Mouse (Mus musculus) midbrain, embryonic 16.5 days (tissue): ENCODE results near the gene Mrpl44. TPM values are rescaled to one million over a fixed set of nuclear protein-coding genes. Genes with fewer than 3 reads are reported as not detected.
A peak's percentile ranks its signal among the peaks of the same experiment; 100 is the strongest.

Source experiments
- ATAC-seq: fragments of 200-750 bp; cut with Nextera tagmentation; 2 replicates; pipeline ENCODE4 v1.8.0; 2017; ENCODE audit warnings: moderate TSS enrichment
- H3K27ac ChIP-seq: fragments of 300-500 bp; sonication (generic); 2 replicates; pipeline ENCODE4 v1.5.1; 2014; ENCODE audit warnings: mild to moderate bottlenecking, low read length, mixed read lengths
- H3K27me3 ChIP-seq: fragments of 300-500 bp; sonication (generic); 2 replicates; pipeline ENCODE4 v1.6.1; 2014; ENCODE audit warnings: low read depth, low read length, mixed read lengths; ENCODE audit not compliant: control insufficient read depth, insufficient read depth
- H3K36me3 ChIP-seq: fragments of 300-500 bp; sonication (generic); 2 replicates; pipeline ENCODE4 v1.6.1; 2014; ENCODE audit warnings: mild to moderate bottlenecking, low read length, moderate library complexity, mixed read lengths; ENCODE audit not compliant: control insufficient read depth, insufficient read depth
- H3K4me1 ChIP-seq: fragments of 300-500 bp; sonication (generic); 2 replicates; pipeline ENCODE4 v1.6.1; 2014; ENCODE audit warnings: mild to moderate bottlenecking, low read length, mixed read lengths; ENCODE audit not compliant: control insufficient read depth, insufficient read depth
- H3K4me2 ChIP-seq: fragments of 300-500 bp; sonication (generic); 2 replicates; pipeline ENCODE4 v1.6.1; 2014; ENCODE audit warnings: mild to moderate bottlenecking, low read length, mixed read lengths
- H3K4me3 ChIP-seq: fragments of 300-500 bp; sonication (generic); 2 replicates; pipeline ENCODE4 v1.5.1; 2014; ENCODE audit warnings: low read depth, mild to moderate bottlenecking, low read length, moderate library complexity, mixed read lengths
- H3K9ac ChIP-seq: fragments of 300-500 bp; sonication (generic); 2 replicates; pipeline ENCODE4 v1.6.1; 2014; ENCODE audit warnings: low read depth, low read length, mixed read lengths
- H3K9me3 ChIP-seq: fragments of 300-500 bp; sonication (generic); replicated peaks from 2 replicates; pipeline ENCODE4 v1.6.1; 2014; ENCODE audit warnings: mild to moderate bottlenecking, low read length, mixed read lengths; ENCODE audit not compliant: control insufficient read depth, poor library complexity, severe bottlenecking
- WGBS: fragments of 180-500 bp; shearing (Covaris S2); extraction: QIAGEN DNeasy Blood & Tissue Kit; methylation state at CpG from one replicate; pipeline ENCODE4 v1.1.7; 2014; 5-methylcytosine and 5-hydroxymethylcytosine counted together
- polyA plus RNA-seq: library from polyadenylated mRNA; unstranded; fragments of >200 nt; fragmentation: Nextera tagmentation; extraction: Ambion mirVana; gene quantifications from 2 replicates; pipeline ENCODE4 v1.2.1, GENCODE M21; 2015

The Mrpl44 gene
- polyA plus RNA-seq, 1 experiment from 2014 or later = 42.9 TPM

DNA sequence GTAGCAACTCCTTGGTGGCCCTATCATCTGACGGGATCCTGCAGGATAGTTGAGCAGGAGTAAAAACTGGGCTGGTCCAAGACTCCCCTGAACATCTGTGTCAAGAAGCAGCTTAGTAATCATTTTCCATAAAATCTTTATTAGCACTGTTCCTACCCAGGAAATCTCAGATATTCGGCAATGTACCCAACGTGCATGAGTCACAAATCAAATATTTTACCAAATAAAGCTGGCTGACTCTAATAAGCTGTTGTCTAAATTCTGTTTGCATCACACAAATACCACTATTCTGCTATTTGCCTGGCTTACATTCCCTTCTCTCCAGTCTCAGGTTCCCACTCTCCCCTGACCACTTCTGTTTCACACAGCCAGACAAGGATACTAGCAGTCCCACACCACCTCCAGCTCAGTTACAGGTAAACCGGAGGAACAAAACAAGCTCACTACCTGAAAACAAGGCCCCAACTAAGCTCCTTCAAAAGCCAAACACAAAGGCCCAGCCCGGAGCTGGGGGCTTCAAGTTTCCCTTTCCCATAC, 16.3 kb upstream of the Mrpl44 start:
- Histone ChIP-seq H3K9me3 (no peaks in the 10 kb centered on the region), H3K4me1 (peaks cover 34% of the 10 kb centered on the region), H3K9ac (peak overlapping the region; percentile 45), H3K36me3 (no peaks in the 10 kb centered on the region), H3K4me2 (peak overlapping the region; percentile 98), H3K4me3 (peak overlapping the region; percentile 24), H3K27ac (no peak overlapping the region), H3K27me3 (no peaks in the 10 kb centered on the region)
- WGBS = 63% methylated on average over 5 of the region's 5 CpGs
- no peak for ATAC-seq

DNA sequence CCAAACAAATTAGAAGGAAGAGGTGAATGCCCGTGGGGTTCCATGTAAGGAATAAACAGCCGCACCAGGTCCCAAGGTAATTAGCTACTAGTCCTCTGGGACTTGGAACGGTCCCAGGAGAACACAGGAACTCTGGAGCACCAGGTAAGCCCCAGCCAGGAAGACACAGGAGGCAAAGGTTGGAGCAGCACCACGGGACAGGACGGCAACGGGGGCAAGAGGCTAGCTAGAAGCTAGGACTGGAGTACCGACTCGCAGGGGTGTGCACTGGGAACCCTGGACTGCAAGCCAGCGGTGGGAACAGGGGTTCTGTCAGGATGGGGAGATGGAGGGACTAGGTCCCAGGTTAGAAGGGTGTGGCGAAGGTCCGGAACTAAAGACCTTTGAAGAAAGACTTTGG, 15.2 kb upstream of the Mrpl44 start:
- H3K27ac ChIP-seq = peak overlapping the region; percentile 60; the same call in 1 of the 2 replicates
- peak overlapping the region; percentile 98 for H3K4me2 ChIP-seq
- peaks cover 34% of the 10 kb centered on the region for H3K4me1 ChIP-seq
- peak; percentile 33 for ATAC-seq
- H3K27me3 ChIP-seq = no peaks in the 10 kb centered on the region
- H3K9ac ChIP-seq = peak overlapping the region; percentile 92
- no peaks in the 10 kb centered on the region for H3K9me3 ChIP-seq
- H3K4me3 ChIP-seq = peak overlapping the region; percentile 84
- WGBS = 13% methylated on average over 11 of the region's 11 CpGs
- no peaks in the 10 kb centered on the region for H3K36me3 ChIP-seq

DNA sequence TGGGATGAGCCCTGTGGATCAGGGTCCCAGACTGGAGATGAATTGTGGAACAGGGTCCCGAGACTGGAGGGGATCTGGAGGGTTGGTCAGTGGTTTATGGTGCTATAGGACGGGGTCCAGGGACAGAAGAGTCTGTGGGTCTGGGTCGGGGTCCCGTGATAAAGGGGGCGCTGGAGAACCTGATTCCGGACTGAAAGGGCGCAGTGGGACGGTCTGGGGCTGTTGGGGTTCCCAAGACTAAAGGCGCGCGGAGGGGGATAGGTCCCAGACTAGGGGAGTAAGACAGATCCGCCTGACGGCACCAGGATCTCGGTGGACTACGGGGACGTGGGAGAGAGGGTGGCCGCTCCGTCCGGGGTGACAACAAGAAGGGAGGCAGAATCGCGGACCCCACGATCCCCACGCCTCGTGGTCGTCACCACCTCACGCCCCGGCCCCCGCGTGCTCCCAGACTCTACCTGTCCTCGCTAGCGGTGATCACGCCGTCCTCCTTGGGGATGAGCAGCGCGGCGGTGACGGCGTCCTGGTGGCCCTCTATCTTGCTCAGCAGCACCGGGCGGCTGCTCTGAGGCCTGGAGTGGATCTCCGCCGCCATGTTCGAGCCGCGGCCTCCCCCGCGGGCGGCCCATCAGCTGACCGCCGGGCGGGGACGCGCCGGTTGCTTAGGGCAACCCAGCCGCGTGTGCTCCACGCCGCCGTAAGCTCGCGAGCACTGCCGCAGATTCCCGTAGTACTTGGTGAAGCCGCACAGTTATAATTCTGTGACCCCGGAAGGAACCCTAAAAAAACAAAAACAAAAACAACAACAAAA, 14.5 kb upstream of the Mrpl44 start:
- peak overlapping the region; percentile 98 for H3K4me2 ChIP-seq
- H3K9ac ChIP-seq = peak overlapping the region; percentile 92
- H3K36me3 ChIP-seq = no peaks in the 10 kb centered on the region
- peak; percentile 97 for ATAC-seq
- H3K9me3 ChIP-seq = no peaks in the 10 kb centered on the region
- peak overlapping the region; percentile 84 for H3K4me3 ChIP-seq
- H3K27ac ChIP-seq = peak overlapping the region; percentile 60
- H3K4me1 ChIP-seq = peaks cover 34% of the 10 kb centered on the region
- under 1% methylated on average over 64 of the region's 65 CpGs for WGBS
- H3K27me3 ChIP-seq = no peaks in the 10 kb centered on the region

DNA sequence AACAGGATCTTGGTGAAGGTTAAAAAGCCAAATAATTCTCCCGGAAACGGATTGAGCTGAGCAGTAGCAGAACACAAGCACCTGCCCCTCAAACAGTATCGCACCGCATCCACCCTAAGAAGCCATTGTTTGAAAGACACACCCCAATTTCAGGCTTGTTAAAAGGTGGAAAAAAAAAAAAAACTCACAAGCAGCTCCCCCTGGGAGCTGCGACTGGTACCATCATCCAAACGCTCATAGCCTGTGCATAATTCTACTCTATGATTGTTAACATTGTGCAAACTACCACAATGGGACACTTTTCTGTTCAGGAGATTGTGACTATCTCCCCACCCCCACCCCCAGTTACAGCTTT, 13.9 kb upstream of the Mrpl44 start:
- Histone ChIP-seq H3K27me3 (no peaks in the 10 kb centered on the region), H3K4me1 (peaks cover 34% of the 10 kb centered on the region), H3K27ac (peak overlapping the region; percentile 60), H3K36me3 (no peaks in the 10 kb centered on the region), H3K4me3 (peak overlapping the region; percentile 84), H3K4me2 (peak overlapping the region; percentile 98), H3K9me3 (no peaks in the 10 kb centered on the region), H3K9ac (peak overlapping the region; percentile 92)
- under 1% methylated on average over 6 of the region's 6 CpGs for WGBS
- peak; percentile 57 for ATAC-seq

DNA sequence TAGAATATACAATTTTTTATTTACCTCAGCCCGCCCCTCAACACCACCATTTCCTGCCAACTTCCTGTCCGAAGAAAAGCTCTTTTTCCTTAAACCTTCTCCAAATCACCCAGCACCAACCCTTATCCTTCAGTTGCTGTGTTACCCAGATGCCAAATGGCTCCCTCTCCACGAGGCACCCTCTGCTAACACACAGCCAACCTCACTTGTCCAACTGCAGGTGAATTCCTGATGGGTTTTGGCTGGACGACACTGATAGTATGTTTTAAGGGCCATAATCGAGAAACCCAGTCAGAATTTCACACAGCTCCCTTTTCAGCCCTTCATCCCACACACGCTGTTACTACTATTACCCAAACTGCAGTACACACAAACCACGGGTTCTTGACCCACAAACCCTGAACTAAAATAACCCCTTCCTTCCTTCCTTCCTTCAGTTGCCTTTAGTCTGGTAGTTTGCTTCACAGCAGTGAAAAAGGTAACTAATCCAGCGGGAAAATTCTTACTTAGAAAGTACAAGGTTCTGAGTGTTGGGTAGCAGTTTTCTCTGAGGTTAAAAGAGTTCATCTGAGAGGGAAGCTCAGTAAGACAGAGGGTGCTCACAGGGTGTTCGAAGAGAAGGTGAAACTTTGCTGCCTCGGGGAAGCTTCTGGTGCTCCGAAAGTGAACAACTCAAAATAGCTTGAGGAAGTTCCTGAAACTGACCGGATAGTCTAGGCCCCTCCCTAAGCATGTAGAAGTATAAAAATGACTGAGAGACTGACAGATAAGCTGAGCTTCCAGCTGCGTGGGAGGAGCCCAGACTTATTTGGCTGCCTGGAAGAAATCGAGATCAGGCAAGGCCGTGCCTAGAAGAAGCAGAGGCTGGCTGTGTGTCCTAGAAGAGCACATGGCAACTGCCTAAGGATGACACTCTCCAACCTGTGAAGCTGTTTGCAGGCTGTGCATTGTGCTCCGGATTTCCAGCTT, 13.3 kb upstream of the Mrpl44 start:
- peak; percentile 6 for ATAC-seq
- Histone ChIP-seq H3K27ac (peak overlapping the region; percentile 60), H3K4me2 (peak overlapping the region; percentile 98), H3K9ac (peak overlapping the region; percentile 92; the same call in 1 of the 2 replicates), H3K4me1 (peaks cover 34% of the 10 kb centered on the region), H3K9me3 (no peaks in the 10 kb centered on the region), H3K36me3 (no peaks in the 10 kb centered on the region), H3K27me3 (no peaks in the 10 kb centered on the region), H3K4me3 (peak overlapping the region; percentile 84)
- 60% methylated on average over 16 of the region's 16 CpGs for WGBS

DNA sequence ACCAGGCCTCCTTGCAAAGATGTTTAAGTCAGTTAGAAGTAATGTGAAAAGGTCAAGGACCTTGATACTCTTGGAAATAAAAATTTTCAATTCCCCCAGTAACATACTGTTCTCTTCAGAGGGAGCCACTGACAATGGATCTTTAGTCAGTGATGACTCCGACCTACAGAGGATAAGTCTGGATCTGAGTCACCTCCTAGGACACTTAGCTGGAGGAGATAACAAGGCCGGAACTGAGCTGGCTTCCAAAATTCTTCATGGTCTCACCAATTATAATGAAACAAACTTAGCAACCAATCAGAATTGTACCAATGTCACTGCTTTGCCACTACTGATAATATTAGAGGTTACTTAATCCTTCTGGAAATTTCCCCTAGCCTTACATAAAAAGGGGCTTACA, 11.8 kb upstream of the Mrpl44 start:
- Histone ChIP-seq H3K36me3 (no peaks in the 10 kb centered on the region), H3K27ac (no peak overlapping the region), H3K27me3 (no peaks in the 10 kb centered on the region), H3K4me1 (peaks cover 28% of the 10 kb centered on the region), H3K9ac (no peak overlapping the region), H3K9me3 (no peaks in the 10 kb centered on the region), H3K4me2 (no peak overlapping the region), H3K4me3 (no peak overlapping the region)
- WGBS = 95% methylated on average over 2 of the region's 2 CpGs
- no peak for ATAC-seq

DNA sequence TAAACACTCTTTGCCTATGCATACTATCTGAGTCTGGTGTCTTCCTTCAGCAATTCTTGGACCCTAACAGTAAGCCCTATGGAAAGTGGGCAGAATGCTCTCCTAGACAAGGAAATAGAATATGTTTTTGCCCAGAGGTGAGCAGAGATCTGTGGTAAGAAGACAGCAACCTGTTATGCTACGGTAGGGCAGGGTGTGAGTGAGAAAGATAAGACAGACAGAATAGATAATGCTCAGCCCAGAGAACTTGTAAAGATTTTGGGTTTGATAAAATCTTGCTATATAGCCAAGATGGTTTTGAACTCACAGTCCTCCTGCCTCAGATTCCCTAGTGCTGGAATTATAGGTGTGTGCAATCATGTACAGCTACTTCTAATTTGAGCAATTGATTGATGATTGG, 11.3 kb upstream of the Mrpl44 start:
- Histone ChIP-seq H3K27ac (no peak overlapping the region), H3K4me2 (no peak overlapping the region), H3K9ac (no peak overlapping the region), H3K9me3 (no peaks in the 10 kb centered on the region), H3K4me3 (no peak overlapping the region), H3K36me3 (no peaks in the 10 kb centered on the region), H3K4me1 (peaks cover 24% of the 10 kb centered on the region), H3K27me3 (no peaks in the 10 kb centered on the region)
- 85% methylated on average over 1 of the region's 1 CpGs for WGBS
- no peak for ATAC-seq

DNA sequence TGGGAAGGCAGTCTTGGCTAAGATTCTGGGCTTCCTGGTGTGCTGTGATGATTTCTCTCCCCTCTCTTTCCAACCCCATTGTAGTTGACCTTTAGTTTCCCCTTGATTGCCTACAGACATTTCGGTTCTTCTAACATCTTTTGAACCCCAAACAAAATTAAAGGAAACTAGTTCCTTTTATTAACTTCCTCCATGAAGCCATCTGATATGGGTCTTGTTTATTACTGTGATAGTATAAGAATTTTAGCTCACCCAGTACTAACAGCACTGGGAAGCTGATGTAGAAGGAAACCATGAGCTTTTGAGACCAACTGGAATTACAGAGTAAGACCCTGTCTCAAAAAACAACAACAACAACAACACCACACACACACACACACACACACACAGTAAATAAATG, 7.6 kb upstream of the Mrpl44 start:
- no peak for ATAC-seq

More for the DNA sequence above, 7.6 kb upstream of the Mrpl44 start:
- Histone ChIP-seq H3K4me2 (no peak overlapping the region), H3K36me3 (no peaks in the 10 kb centered on the region), H3K4me3 (no peak overlapping the region), H3K27ac (no peak overlapping the region), H3K9me3 (no peaks in the 10 kb centered on the region), H3K9ac (no peak overlapping the region), H3K4me1 (no peaks in the 10 kb centered on the region), H3K27me3 (no peaks in the 10 kb centered on the region)
- 60% methylated on average over 1 of the region's 1 CpGs for WGBS
